Mouse (Mus musculus): ENCODE results near the gene Mad1l1. TPM values are rescaled to one million over a fixed set of nuclear protein-coding genes. Genes with fewer than 3 reads are reported as not detected.

Gene Mad1l1
- polyA plus RNA-seq, 1 experiment from 2014 or later = 31.8 TPM

- H3K4me1 ChIP-seq (replicated peaks) = peaks cover 22% of the 10 kb centered on the region
- no peak overlapping the region for H3K9ac ChIP-seq
- no peaks in the 10 kb centered on the region for H3K9me3 ChIP-seq
- ATAC-seq (ENCODE audit: low read depth) = no peak
- WGBS = 96% methylated on average over 2 of the region's 2 CpGs
- no peaks in the 10 kb centered on the region for H3K27me3 ChIP-seq
- no peak overlapping the region for H3K27ac ChIP-seq (replicated peaks)
- no peak overlapping the region for H3K4me2 ChIP-seq
- no peaks in the 10 kb centered on the region for H3K36me3 ChIP-seq
- no peak overlapping the region for H3K4me3 ChIP-seq
These were observed 115.4 kb downstream of the Mad1l1 start for GRCm38 (mm10) chr5:140205991-140206390.

GRCm38 (mm10) chr5:140204465-140204864, 116.9 kb downstream of the Mad1l1 start:
- Histone ChIP-seq H3K4me3 (no peak overlapping the region), H3K27ac (replicated peaks) (no peak overlapping the region), H3K9me3 (no peaks in the 10 kb centered on the region), H3K36me3 (no peaks in the 10 kb centered on the region), H3K4me2 (no peak overlapping the region), H3K4me1 (replicated peaks) (peaks cover 20% of the 10 kb centered on the region), H3K27me3 (no peaks in the 10 kb centered on the region), H3K9ac (no peak overlapping the region)
- 83% methylated on average over 3 of the region's 3 CpGs for WGBS
- no peak for ATAC-seq (ENCODE audit: low read depth)

- Histone ChIP-seq H3K27ac (replicated peaks) (no peak overlapping the region), H3K4me3 (no peak overlapping the region), H3K36me3 (no peaks in the 10 kb centered on the region), H3K9ac (no peak overlapping the region), H3K27me3 (no peaks in the 10 kb centered on the region), H3K9me3 (no peaks in the 10 kb centered on the region), H3K4me2 (no peak overlapping the region), H3K4me1 (replicated peaks) (peaks cover 16% of the 10 kb centered on the region)
- WGBS = 93% methylated on average over 4 of the region's 5 CpGs
- no peak for ATAC-seq (ENCODE audit: low read depth)
These were observed 117.3 kb downstream of the Mad1l1 start for GRCm38 (mm10) chr5:140204037-140204436.

- no peak overlapping the region for H3K4me2 ChIP-seq
- no peak overlapping the region for H3K4me3 ChIP-seq
- no peaks in the 10 kb centered on the region for H3K9me3 ChIP-seq
- H3K27ac ChIP-seq (replicated peaks) = no peak overlapping the region
- ATAC-seq (ENCODE audit: low read depth) = no peak
- no peak overlapping the region for H3K9ac ChIP-seq
- H3K4me1 ChIP-seq (replicated peaks) = peaks cover 4% of the 10 kb centered on the region
- H3K27me3 ChIP-seq = no peaks in the 10 kb centered on the region
- WGBS = 77% methylated on average over 2 of the region's 2 CpGs
- no peaks in the 10 kb centered on the region for H3K36me3 ChIP-seq
These were observed 118.9 kb downstream of the Mad1l1 start for GRCm38 (mm10) chr5:140202451-140202850.

- H3K27me3 ChIP-seq = no peaks in the 10 kb centered on the region
- H3K9ac ChIP-seq = no peak overlapping the region
- no peak overlapping the region for H3K4me3 ChIP-seq
- no peaks in the 10 kb centered on the region; the same call in none of the 2 replicates for H3K4me1 ChIP-seq (replicated peaks)
- H3K4me2 ChIP-seq = no peak overlapping the region
- H3K9me3 ChIP-seq = no peaks in the 10 kb centered on the region
- WGBS = 93% methylated on average over 5 of the region's 5 CpGs
- H3K36me3 ChIP-seq = no peaks in the 10 kb centered on the region
- no peak overlapping the region for H3K27ac ChIP-seq (replicated peaks)
- ATAC-seq (ENCODE audit: low read depth) = no peak
These were observed 119.8 kb downstream of the Mad1l1 start for GRCm38 (mm10) chr5:140201566-140201965.

- Histone ChIP-seq H3K9me3 (no peaks in the 10 kb centered on the region), H3K4me1 (replicated peaks) (no peaks in the 10 kb centered on the region; the same call in 1 of the 2 replicates), H3K4me2 (no peak overlapping the region), H3K36me3 (no peaks in the 10 kb centered on the region), H3K27me3 (no peaks in the 10 kb centered on the region), H3K4me3 (no peak overlapping the region), H3K27ac (replicated peaks) (no peak overlapping the region), H3K9ac (no peak overlapping the region)
- WGBS = 86% methylated on average over 1 of the region's 1 CpGs
- no peak for ATAC-seq (ENCODE audit: low read depth)
These were observed 120.2 kb downstream of the Mad1l1 start for GRCm38 (mm10) chr5:140201109-140201508.

- no peak overlapping the region for H3K4me3 ChIP-seq
- H3K9me3 ChIP-seq = no peaks in the 10 kb centered on the region
- no peaks in the 10 kb centered on the region for H3K36me3 ChIP-seq
- H3K27ac ChIP-seq (replicated peaks) = no peak overlapping the region
- H3K9ac ChIP-seq = no peak overlapping the region
- ATAC-seq (ENCODE audit: low read depth) = no peak
- peaks cover 15% of the 10 kb centered on the region for H3K4me1 ChIP-seq (replicated peaks)
- no peak overlapping the region for H3K4me2 ChIP-seq
- no peaks in the 10 kb centered on the region for H3K27me3 ChIP-seq
- 32% methylated on average over 4 of the region's 4 CpGs for WGBS
These were observed 123.6 kb downstream of the Mad1l1 start for GRCm38 (mm10) chr5:140197705-140198104.

GRCm38 (mm10) chr5:140196446-140196845, 124.9 kb downstream of the Mad1l1 start:
- no peaks in the 10 kb centered on the region for H3K36me3 ChIP-seq
- WGBS = 85% methylated on average over 3 of the region's 3 CpGs

GRCm38 (mm10) chr5:140194173-140194572, 127.2 kb downstream of the Mad1l1 start:
- 37% methylated on average over 11 of the region's 11 CpGs for WGBS
- Histone ChIP-seq H3K4me1 (replicated peaks) (peaks cover 26% of the 10 kb centered on the region), H3K9ac (peak overlapping the region; percentile 18; the same call in 1 of the 2 replicates), H3K4me2 (no peak overlapping the region), H3K9me3 (no peaks in the 10 kb centered on the region), H3K27me3 (no peaks in the 10 kb centered on the region), H3K36me3 (no peaks in the 10 kb centered on the region), H3K4me3 (no peak overlapping the region), H3K27ac (replicated peaks) (no peak overlapping the region)
- 0 out of 2 replicates have a peak, but pooled peaks have one; percentile 42 for ATAC-seq (ENCODE audit: low read depth)

More at GRCm38 (mm10) chr5:140196446-140196845, 124.9 kb downstream of the Mad1l1 start:
- ATAC-seq (ENCODE audit: low read depth) = no peak
- no peak overlapping the region for H3K27ac ChIP-seq (replicated peaks)
- H3K4me2 ChIP-seq = no peak overlapping the region
- H3K4me3 ChIP-seq = no peak overlapping the region
- peaks cover 20% of the 10 kb centered on the region for H3K4me1 ChIP-seq (replicated peaks)
- no peak overlapping the region for H3K9ac ChIP-seq
- no peaks in the 10 kb centered on the region for H3K9me3 ChIP-seq
- no peaks in the 10 kb centered on the region for H3K27me3 ChIP-seq

GRCm38 (mm10) chr5:140191539-140191938, 129.8 kb downstream of the Mad1l1 start:
- ATAC-seq (ENCODE audit: low read depth) = no peak
- Histone ChIP-seq H3K4me2 (no peak overlapping the region), H3K4me3 (no peak overlapping the region), H3K36me3 (no peaks in the 10 kb centered on the region), H3K9me3 (no peaks in the 10 kb centered on the region), H3K4me1 (replicated peaks) (peaks cover 26% of the 10 kb centered on the region), H3K27ac (replicated peaks) (no peak overlapping the region), H3K9ac (no peak overlapping the region), H3K27me3 (no peaks in the 10 kb centered on the region)
- WGBS = 76% methylated on average over 4 of the region's 4 CpGs

- Histone ChIP-seq H3K4me1 (replicated peaks) (peaks cover 5% of the 10 kb centered on the region), H3K9ac (no peak overlapping the region), H3K36me3 (no peaks in the 10 kb centered on the region), H3K4me3 (no peak overlapping the region), H3K4me2 (no peak overlapping the region), H3K9me3 (no peaks in the 10 kb centered on the region), H3K27ac (replicated peaks) (no peak overlapping the region), H3K27me3 (no peaks in the 10 kb centered on the region)
- no peak for ATAC-seq (ENCODE audit: low read depth)
- 90% methylated on average over 4 of the region's 4 CpGs for WGBS
These were observed 135.0 kb downstream of the Mad1l1 start for GRCm38 (mm10) chr5:140186351-140186750.

GRCm38 (mm10) chr5:140185757-140186156, 135.6 kb downstream of the Mad1l1 start:
- H3K9ac ChIP-seq = no peak overlapping the region
- no peaks in the 10 kb centered on the region for H3K9me3 ChIP-seq
- ATAC-seq (ENCODE audit: low read depth) = no peak
- no peak overlapping the region for H3K4me2 ChIP-seq
- H3K4me1 ChIP-seq (replicated peaks) = no peaks in the 10 kb centered on the region
- 92% methylated on average over 6 of the region's 6 CpGs for WGBS
- H3K4me3 ChIP-seq = no peak overlapping the region
- no peak overlapping the region for H3K27ac ChIP-seq (replicated peaks)
- no peaks in the 10 kb centered on the region for H3K36me3 ChIP-seq
- H3K27me3 ChIP-seq = no peaks in the 10 kb centered on the region

- Histone ChIP-seq H3K27ac (replicated peaks) (no peak overlapping the region), H3K9ac (no peak overlapping the region), H3K4me2 (no peak overlapping the region), H3K4me1 (replicated peaks) (peaks cover 3% of the 10 kb centered on the region), H3K27me3 (no peaks in the 10 kb centered on the region), H3K4me3 (no peak overlapping the region), H3K9me3 (no peaks in the 10 kb centered on the region), H3K36me3 (no peaks in the 10 kb centered on the region)
- 79% methylated on average over 7 of the region's 7 CpGs for WGBS
- no peak for ATAC-seq (ENCODE audit: low read depth)
These were observed 138.0 kb downstream of the Mad1l1 start for GRCm38 (mm10) chr5:140183387-140183786.
